Mouse (Mus musculus) erythroblast, embryonic 14.5 days (primary cell): ENCODE results near the gene Ptpn14. TPM values are rescaled to one million over a fixed set of nuclear protein-coding genes. Genes with fewer than 3 reads are reported as not detected.

Experiments used
- H3K27me3 ChIP-seq: 2 replicates; pipeline ENCODE4 v1.6.1; 2012; ENCODE audit warnings: inconsistent platforms; ENCODE audit not compliant: control insufficient read depth
- H3K36me3 ChIP-seq: 2 replicates; pipeline ENCODE4 v1.6.1; 2012; ENCODE audit warnings: mild to moderate bottlenecking, inconsistent platforms; ENCODE audit not compliant: control insufficient read depth
- H3K4me1 ChIP-seq: 2 replicates; pipeline ENCODE4 v1.6.1; 2012; ENCODE audit warnings: inconsistent platforms; ENCODE audit not compliant: control insufficient read depth
- H3K4me3 ChIP-seq: replicated peaks from 2 replicates; pipeline ENCODE3; 2012; ENCODE audit warnings: moderate library complexity, mild to moderate bottlenecking, inconsistent platforms
- H3K9me3 ChIP-seq: 2 replicates; pipeline ENCODE4 v1.6.1; 2012; ENCODE audit warnings: low read length, inconsistent platforms, mixed read lengths; ENCODE audit not compliant: control insufficient read depth
- GATA1 ChIP-seq: IDR thresholded peaks from 2 replicates; pipeline ENCODE4 v1.6.1; 2012; ENCODE audit warnings: low read length, inconsistent platforms, mixed read lengths
- TAL1 ChIP-seq: IDR thresholded peaks from 3 replicates; pipeline ENCODE4 v1.6.1; 2012; ENCODE audit warnings: low read length, inconsistent platforms, mixed read lengths
- polyA plus RNA-seq: library from polyadenylated mRNA; stranded (reverse); fragments of >175 nt; gene quantifications from 2 replicates; pipeline ENCODE4 v1.2.3, GENCODE M21; 2012

Gene Ptpn14
- polyA plus RNA-seq, 1 experiment: not detected

GRCm38 (mm10) chr1:189778343-189778742 is 50.3 kb downstream of the Ptpn14 start:
- Histone ChIP-seq H3K27me3 (no peaks in the 10 kb centered on the region), H3K4me3 (no peak overlapping the region), H3K4me1 (peaks cover 21% of the 10 kb centered on the region), H3K36me3 (no peaks in the 10 kb centered on the region), H3K9me3 (no peaks in the 10 kb centered on the region)
- TF ChIP-seq TAL1 (no peak), GATA1 (no peak)

GRCm38 (mm10) chr1:189779226-189779625 is 51.2 kb downstream of the Ptpn14 start:
- no peaks in the 10 kb centered on the region for H3K9me3 ChIP-seq
- TF ChIP-seq TAL1 (no peak), GATA1 (no peak)

GRCm38 (mm10) chr1:189781721-189782345 is 53.8 kb downstream of the Ptpn14 start:
- no peaks in the 10 kb centered on the region for H3K36me3 ChIP-seq
- H3K4me3 ChIP-seq: no peak overlapping the region
- H3K4me1 ChIP-seq: peaks cover 21% of the 10 kb centered on the region
- TF ChIP-seq GATA1: no peak
- H3K9me3 ChIP-seq: no peaks in the 10 kb centered on the region
- no peaks in the 10 kb centered on the region for H3K27me3 ChIP-seq

More at GRCm38 (mm10) chr1:189779226-189779625, 51.2 kb downstream of the Ptpn14 start:
- Histone ChIP-seq H3K36me3 (no peaks in the 10 kb centered on the region), H3K27me3 (no peaks in the 10 kb centered on the region), H3K4me3 (no peak overlapping the region), H3K4me1 (peaks cover 21% of the 10 kb centered on the region)

- TF ChIP-seq TAL1: no peak
- TF ChIP-seq GATA1: no peak
Observed at GRCm38 (mm10) chr1:189782709-189783108, 54.6 kb downstream of the Ptpn14 start.

GRCm38 (mm10) chr1:189784503-189784902 is 56.4 kb downstream of the Ptpn14 start:
- no peaks in the 10 kb centered on the region for H3K36me3 ChIP-seq
- no peaks in the 10 kb centered on the region for H3K27me3 ChIP-seq
- no peak overlapping the region for H3K4me3 ChIP-seq
- no peaks in the 10 kb centered on the region for H3K9me3 ChIP-seq
- TF ChIP-seq GATA1 (no peak), TAL1 (no peak)
- peaks cover 8% of the 10 kb centered on the region; the same call in 1 of the 2 replicates for H3K4me1 ChIP-seq

More at GRCm38 (mm10) chr1:189782709-189783108, 54.6 kb downstream of the Ptpn14 start:
- Histone ChIP-seq H3K27me3 (no peaks in the 10 kb centered on the region), H3K36me3 (no peaks in the 10 kb centered on the region), H3K9me3 (no peaks in the 10 kb centered on the region), H3K4me3 (no peak overlapping the region), H3K4me1 (peaks cover 21% of the 10 kb centered on the region)

GRCm38 (mm10) chr1:189786707-189787485 is 58.8 kb downstream of the Ptpn14 start:
- H3K36me3 ChIP-seq: no peaks in the 10 kb centered on the region
- H3K4me3 ChIP-seq: no peak overlapping the region
- peaks cover 4% of the 10 kb centered on the region; the same call in 1 of the 2 replicates for H3K4me1 ChIP-seq
- no peak for TF ChIP-seq TAL1
- no peaks in the 10 kb centered on the region for H3K9me3 ChIP-seq
- H3K27me3 ChIP-seq: no peaks in the 10 kb centered on the region

GRCm38 (mm10) chr1:189789545-189789944 is 61.5 kb downstream of the Ptpn14 start:
- Histone ChIP-seq H3K27me3 (no peaks in the 10 kb centered on the region), H3K36me3 (no peaks in the 10 kb centered on the region), H3K4me3 (no peak overlapping the region), H3K9me3 (no peaks in the 10 kb centered on the region), H3K4me1 (no peaks in the 10 kb centered on the region)
- TF ChIP-seq GATA1: no peak
- TF ChIP-seq TAL1: no peak

- Histone ChIP-seq H3K27me3 (no peaks in the 10 kb centered on the region), H3K9me3 (no peaks in the 10 kb centered on the region), H3K36me3 (no peaks in the 10 kb centered on the region), H3K4me3 (no peak overlapping the region), H3K4me1 (peaks cover 4% of the 10 kb centered on the region; the same call in 1 of the 2 replicates)
- no peak for TF ChIP-seq TAL1
- TF ChIP-seq GATA1: no peak
Observed at GRCm38 (mm10) chr1:189790666-189791065, 62.6 kb downstream of the Ptpn14 start.

GRCm38 (mm10) chr1:189791534-189792217 is 63.6 kb downstream of the Ptpn14 start:
- Histone ChIP-seq H3K4me3 (no peak overlapping the region), H3K27me3 (no peaks in the 10 kb centered on the region)

More at GRCm38 (mm10) chr1:189791534-189792217, 63.6 kb downstream of the Ptpn14 start:
- peaks cover 6% of the 10 kb centered on the region; the same call in 1 of the 2 replicates for H3K4me1 ChIP-seq
- H3K9me3 ChIP-seq: no peaks in the 10 kb centered on the region
- no peak for TF ChIP-seq GATA1
- no peak for TF ChIP-seq TAL1
- no peaks in the 10 kb centered on the region for H3K36me3 ChIP-seq
